Mouse (Mus musculus) stomach, embryonic 15.5 days (tissue): ENCODE measurements at regions not wholly inside any gene's neighbourhood (a gene's known extent, or its start where the extent isn't known, plus 50 kb on each side); places are given as distances from the start of the nearest gene placed in this dataset.

Source experiments
- ATAC-seq: fragments of 200-750 bp; cut with Nextera tagmentation; 2 replicates; pipeline ENCODE4 v1.8.0; 2017; ENCODE audit warnings: low read depth, moderate number of reproducible peaks, moderate TSS enrichment; ENCODE audit not compliant: insufficient read depth, low FRiP score
- H3K27ac ChIP-seq: fragments of 300-500 bp; sonication (generic); 2 replicates; pipeline ENCODE4 v1.5.1; 2015; ENCODE audit warnings: mild to moderate bottlenecking, inconsistent platforms
- H3K27me3 ChIP-seq: fragments of 300-500 bp; sonication (generic); replicated peaks from 2 replicates; pipeline ENCODE4 v1.6.1; 2015; ENCODE audit warnings: inconsistent platforms
- H3K36me3 ChIP-seq: fragments of 300-500 bp; sonication (generic); 2 replicates; pipeline ENCODE4 v1.6.1; 2015; ENCODE audit warnings: inconsistent platforms
- H3K4me1 ChIP-seq: fragments of 300-500 bp; sonication (generic); 2 replicates; pipeline ENCODE4 v1.6.1; 2015; ENCODE audit warnings: inconsistent platforms
- H3K4me2 ChIP-seq: fragments of 300-500 bp; sonication (generic); 2 replicates; pipeline ENCODE4 v1.6.1; 2015; ENCODE audit warnings: mild to moderate bottlenecking, inconsistent platforms
- H3K4me3 ChIP-seq: fragments of 300-500 bp; sonication (generic); replicated peaks from 2 replicates; pipeline ENCODE4 v1.5.1; 2015; ENCODE audit warnings: inconsistent platforms
- H3K9ac ChIP-seq: fragments of 300-500 bp; sonication (generic); 2 replicates; pipeline ENCODE4 v1.6.1; 2015; ENCODE audit warnings: inconsistent platforms
- H3K9me3 ChIP-seq: fragments of 300-500 bp; sonication (generic); 2 replicates; pipeline ENCODE4 v1.6.1; 2016; ENCODE audit warnings: inconsistent platforms
- WGBS: fragments of 180-500 bp; shearing (Covaris S2); methylation state at CpG from one replicate; pipeline ENCODE4 v1.1.7; 2015; 5-methylcytosine and 5-hydroxymethylcytosine counted together

DNA sequence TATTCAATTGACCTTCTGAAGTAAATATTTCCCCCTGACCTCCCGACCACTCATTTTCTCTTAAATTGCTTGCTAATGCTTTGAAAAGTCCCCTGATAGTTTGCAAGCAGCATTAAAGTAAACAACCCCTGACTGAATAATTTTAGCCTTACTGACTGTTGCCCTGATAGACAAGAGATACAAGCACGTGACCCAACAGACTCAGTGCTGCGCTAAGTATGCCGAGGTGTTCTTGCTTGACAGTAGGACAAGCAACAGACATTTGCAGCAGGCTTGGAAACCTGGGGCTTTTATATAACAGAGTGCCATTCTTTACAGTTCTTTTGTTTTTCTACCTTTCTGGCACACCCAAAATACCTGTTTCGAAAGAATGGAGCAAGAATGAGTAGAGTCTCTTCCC, 2779.9 kb upstream of the Gm7489 start:
- Histone ChIP-seq H3K9ac (no peak overlapping the region), H3K4me1 (no peaks in the 10 kb centered on the region), H3K4me3 (no peak overlapping the region), H3K9me3 (no peaks in the 10 kb centered on the region), H3K4me2 (peak overlapping the region; percentile 46), H3K27ac (no peak overlapping the region), H3K36me3 (no peaks in the 10 kb centered on the region), H3K27me3 (no peaks in the 10 kb centered on the region)
- WGBS: 36% methylated on average over 5 of the region's 5 CpGs
- ATAC-seq: no peak

DNA sequence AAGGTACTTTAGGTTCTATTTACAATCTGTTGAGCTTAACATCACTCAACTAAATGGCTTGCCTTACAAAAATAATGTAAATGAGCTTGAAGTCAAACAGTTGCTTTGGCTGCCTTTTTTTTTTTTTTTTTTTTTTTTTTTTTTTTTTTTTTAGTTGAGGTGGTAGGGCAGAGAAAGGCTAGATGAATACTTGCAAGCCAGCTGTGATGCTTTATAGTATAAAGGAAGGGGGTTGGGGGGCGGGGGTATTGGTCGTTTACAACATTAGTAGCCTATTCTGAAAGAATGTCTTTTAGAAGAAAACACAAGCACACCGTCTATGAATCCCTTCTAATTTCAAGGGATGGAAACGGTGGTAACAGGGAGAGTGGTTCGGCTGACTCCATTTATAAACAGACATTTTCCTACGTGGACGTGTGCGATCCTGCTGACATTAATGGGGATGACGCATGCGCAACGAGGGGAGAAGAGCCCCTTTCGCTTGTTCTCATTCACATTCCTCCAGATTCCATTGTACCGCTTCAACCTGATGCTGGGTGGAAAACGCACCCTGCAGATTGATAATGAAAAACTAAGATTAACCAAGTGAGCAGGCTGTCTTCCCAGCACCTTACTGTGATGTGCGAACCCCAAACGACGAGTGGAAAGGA, 2779.2 kb upstream of the Gm7489 start:
- Histone ChIP-seq H3K4me1 (no peaks in the 10 kb centered on the region), H3K27ac (no peak overlapping the region), H3K36me3 (no peaks in the 10 kb centered on the region), H3K9ac (no peak overlapping the region), H3K4me2 (peak overlapping the region; percentile 32), H3K9me3 (no peaks in the 10 kb centered on the region), H3K4me3 (0 out of 2 replicates have a peak overlapping the region, but pooled peaks have one; percentile 6), H3K27me3 (no peaks in the 10 kb centered on the region)
- 38% methylated on average over 17 of the region's 17 CpGs for WGBS
- no peak for ATAC-seq

DNA sequence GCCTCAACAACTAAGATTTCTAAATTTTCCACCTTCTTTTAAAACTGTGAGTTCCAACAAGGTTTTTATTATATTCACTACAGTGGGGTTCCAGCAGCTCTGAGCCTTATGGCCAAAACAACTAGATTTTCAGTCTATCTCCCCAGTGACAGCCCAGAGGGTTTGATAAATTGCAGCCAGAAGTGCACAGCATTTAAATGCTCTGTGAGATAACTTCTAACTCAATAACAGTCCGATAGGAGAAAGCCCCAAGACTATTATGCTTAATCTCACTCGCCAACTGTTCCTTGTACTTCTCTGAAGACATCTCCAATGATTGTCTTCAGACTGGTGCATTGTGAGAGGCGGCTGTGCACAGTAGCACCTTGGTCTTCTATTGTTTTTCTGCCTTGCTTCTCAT, 2774.5 kb upstream of the Gm7489 start:
- H3K9ac ChIP-seq: no peak overlapping the region

DNA sequence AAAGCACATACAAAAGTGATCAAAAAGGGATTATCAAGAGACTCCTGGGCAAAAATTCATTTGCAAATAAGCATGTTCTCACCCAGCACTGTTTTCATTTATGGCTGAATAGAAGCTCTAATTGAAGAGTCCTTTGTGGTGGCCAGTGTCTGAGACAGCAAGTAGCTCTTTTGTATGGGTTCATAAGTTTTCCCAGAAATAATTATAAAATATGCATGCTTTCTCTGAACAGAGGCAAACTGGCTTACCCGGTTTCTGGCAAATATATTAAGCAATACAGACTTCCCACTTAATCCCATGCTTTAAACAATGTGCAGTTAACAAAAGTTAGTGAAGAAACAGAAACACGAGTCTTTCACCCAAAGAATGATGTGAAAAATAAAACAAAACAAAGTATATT, 2758.8 kb upstream of the Gm7489 start:
- ATAC-seq: no peak
- no peaks in the 10 kb centered on the region for H3K4me1 ChIP-seq
- H3K27me3 ChIP-seq: no peaks in the 10 kb centered on the region
- H3K9ac ChIP-seq: no peak overlapping the region
- WGBS: 47% methylated on average over 2 of the region's 2 CpGs
- H3K4me2 ChIP-seq: no peak overlapping the region
- H3K36me3 ChIP-seq: no peaks in the 10 kb centered on the region
- no peak overlapping the region for H3K4me3 ChIP-seq
- H3K9me3 ChIP-seq: no peaks in the 10 kb centered on the region
- no peak overlapping the region for H3K27ac ChIP-seq

More for the DNA sequence above, 2774.5 kb upstream of the Gm7489 start:
- WGBS: 59% methylated on average over 3 of the region's 3 CpGs
- Histone ChIP-seq H3K36me3 (no peaks in the 10 kb centered on the region), H3K27ac (no peak overlapping the region), H3K9me3 (no peaks in the 10 kb centered on the region), H3K4me2 (no peak overlapping the region), H3K4me3 (no peak overlapping the region), H3K27me3 (no peaks in the 10 kb centered on the region), H3K4me1 (no peaks in the 10 kb centered on the region)
- ATAC-seq: no peak

DNA sequence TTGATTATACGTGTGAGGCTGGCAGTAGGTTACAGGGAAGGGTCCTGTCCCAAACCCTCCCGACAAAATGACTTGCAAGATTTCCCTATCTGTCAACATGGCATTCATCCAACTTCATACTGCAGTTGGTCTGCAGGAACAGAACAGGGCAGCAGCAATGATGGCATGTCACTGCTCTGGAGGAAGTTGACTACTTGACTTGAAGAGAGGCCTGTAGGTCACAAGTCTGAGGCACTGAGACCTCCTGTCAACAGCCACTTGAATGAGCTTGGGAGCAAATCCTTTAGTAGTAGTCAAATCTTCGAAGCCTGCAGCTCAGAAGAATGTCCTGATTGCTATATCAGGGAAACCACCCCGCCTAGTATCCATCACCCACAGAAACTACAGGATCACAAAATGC, 2753.7 kb upstream of the Gm7489 start:
- Histone ChIP-seq H3K36me3 (no peaks in the 10 kb centered on the region), H3K27ac (no peak overlapping the region), H3K4me3 (no peak overlapping the region), H3K9ac (no peak overlapping the region), H3K27me3 (no peaks in the 10 kb centered on the region), H3K4me1 (no peaks in the 10 kb centered on the region), H3K4me2 (no peak overlapping the region), H3K9me3 (no peaks in the 10 kb centered on the region)
- WGBS: 63% methylated on average over 4 of the region's 4 CpGs
- no peak for ATAC-seq

DNA sequence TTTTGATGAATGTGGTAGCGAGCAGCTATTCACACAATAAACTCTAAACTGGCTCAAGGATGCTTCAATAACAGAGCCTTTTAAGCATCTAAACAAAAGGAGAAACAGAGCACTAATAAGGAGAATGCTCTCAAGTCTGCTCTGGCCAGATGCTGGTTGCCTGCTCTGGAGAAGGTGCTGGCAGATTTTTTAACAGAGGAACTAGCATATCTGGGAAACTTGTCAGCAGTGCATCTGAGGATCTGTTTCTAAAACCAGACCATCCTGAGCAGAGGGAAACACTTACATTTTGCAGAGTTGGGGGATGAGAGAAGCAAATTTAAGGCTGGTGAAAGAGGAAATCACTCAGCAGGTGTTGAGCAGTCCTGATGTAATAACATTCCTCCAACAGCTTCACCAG, 2748.6 kb upstream of the Gm7489 start:
- Histone ChIP-seq H3K27ac (no peak overlapping the region), H3K9me3 (no peaks in the 10 kb centered on the region), H3K27me3 (no peaks in the 10 kb centered on the region), H3K9ac (no peak overlapping the region), H3K4me1 (no peaks in the 10 kb centered on the region), H3K36me3 (no peaks in the 10 kb centered on the region), H3K4me3 (no peak overlapping the region), H3K4me2 (no peak overlapping the region)
- 67% methylated on average over 1 of the region's 1 CpGs for WGBS
- ATAC-seq: no peak

DNA sequence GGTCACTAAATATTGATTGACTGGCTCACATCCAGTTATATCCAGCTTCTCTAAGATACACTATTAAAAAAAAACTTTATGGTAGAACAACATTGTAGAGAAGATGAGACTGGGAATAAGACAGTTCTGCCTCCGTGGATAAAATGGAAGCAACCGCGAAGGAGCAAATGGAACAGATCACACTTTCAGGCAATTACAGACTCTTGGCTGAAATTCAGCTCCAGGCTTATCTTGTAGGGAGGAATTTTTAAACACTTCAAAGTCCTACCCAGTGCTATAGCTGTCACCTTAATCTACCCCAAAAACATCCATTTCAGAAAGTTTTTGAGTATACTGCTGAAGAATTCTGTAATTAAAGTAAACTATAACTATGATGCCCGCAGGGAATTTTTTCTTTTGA, 2745.2 kb upstream of the Gm7489 start:
- H3K4me2 ChIP-seq: no peak overlapping the region
- H3K27me3 ChIP-seq: no peaks in the 10 kb centered on the region
- H3K36me3 ChIP-seq: no peaks in the 10 kb centered on the region
- H3K4me1 ChIP-seq: no peaks in the 10 kb centered on the region
- H3K4me3 ChIP-seq: no peak overlapping the region
- H3K9me3 ChIP-seq: no peaks in the 10 kb centered on the region
- ATAC-seq: no peak
- no peak overlapping the region for H3K27ac ChIP-seq
- H3K9ac ChIP-seq: no peak overlapping the region
- 36% methylated on average over 4 of the region's 4 CpGs for WGBS

DNA sequence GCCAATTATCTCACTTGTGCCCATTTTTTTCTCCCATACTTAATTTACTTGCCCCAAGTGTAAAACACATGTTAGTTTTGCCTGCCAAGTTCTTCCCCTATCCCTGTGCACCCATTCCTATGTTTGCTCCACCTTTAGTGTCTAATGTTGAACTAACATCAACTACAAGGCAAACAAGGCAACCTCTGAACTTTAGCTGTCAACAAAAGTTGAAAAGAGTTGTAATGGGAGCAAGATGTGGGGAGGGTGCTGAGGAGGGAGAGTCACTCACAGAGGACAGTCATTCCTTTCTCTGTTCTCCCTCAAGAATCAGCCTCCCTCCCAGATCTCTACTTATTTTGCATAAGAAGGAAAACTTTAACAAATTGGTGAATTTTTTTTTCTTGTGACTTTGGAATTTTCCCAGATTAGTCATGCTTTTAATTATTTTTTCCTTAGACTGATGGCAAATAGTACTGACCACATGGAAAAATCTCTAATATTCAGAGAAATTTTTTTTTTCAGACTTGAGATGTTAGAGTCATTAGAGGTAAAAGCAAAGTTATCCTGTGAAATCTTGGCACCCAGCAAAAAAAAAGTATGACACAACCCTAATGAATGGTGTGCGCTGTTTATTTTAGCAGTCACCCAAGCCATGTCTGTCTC, 2710.6 kb upstream of the Gm7489 start:
- H3K4me1 ChIP-seq: no peaks in the 10 kb centered on the region
- no peaks in the 10 kb centered on the region for H3K27me3 ChIP-seq
- no peak overlapping the region for H3K9ac ChIP-seq
- H3K4me3 ChIP-seq: no peak overlapping the region
- H3K4me2 ChIP-seq: no peak overlapping the region
- no peaks in the 10 kb centered on the region for H3K9me3 ChIP-seq
- no peak for ATAC-seq
- no peaks in the 10 kb centered on the region for H3K36me3 ChIP-seq
- WGBS: 97% methylated on average over 1 of the region's 1 CpGs
- no peak overlapping the region for H3K27ac ChIP-seq

DNA sequence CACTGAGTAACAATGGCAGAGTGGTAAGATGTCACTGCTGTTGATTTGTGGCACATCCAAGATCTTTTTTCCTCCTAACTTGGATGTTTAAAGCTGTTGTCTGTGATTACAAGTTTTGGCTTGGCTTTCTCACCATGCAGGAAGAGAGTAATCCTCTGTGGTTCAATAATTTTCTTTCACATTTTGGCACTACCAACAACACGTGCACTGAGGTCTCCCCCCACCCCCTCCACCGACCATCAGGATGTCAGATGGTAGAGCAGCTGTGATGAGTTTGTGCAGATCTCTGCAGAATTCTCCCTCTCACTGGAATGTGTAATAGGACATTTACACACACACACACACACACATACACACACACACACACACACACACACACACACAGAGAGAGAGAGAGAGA, 2708.2 kb upstream of the Gm7489 start:
- Histone ChIP-seq H3K27me3 (no peaks in the 10 kb centered on the region), H3K36me3 (no peaks in the 10 kb centered on the region), H3K4me3 (no peak overlapping the region), H3K4me1 (no peaks in the 10 kb centered on the region), H3K9me3 (no peaks in the 10 kb centered on the region), H3K27ac (no peak overlapping the region), H3K9ac (no peak overlapping the region), H3K4me2 (no peak overlapping the region)
- ATAC-seq: no peak
- 50% methylated on average over 2 of the region's 2 CpGs for WGBS

DNA sequence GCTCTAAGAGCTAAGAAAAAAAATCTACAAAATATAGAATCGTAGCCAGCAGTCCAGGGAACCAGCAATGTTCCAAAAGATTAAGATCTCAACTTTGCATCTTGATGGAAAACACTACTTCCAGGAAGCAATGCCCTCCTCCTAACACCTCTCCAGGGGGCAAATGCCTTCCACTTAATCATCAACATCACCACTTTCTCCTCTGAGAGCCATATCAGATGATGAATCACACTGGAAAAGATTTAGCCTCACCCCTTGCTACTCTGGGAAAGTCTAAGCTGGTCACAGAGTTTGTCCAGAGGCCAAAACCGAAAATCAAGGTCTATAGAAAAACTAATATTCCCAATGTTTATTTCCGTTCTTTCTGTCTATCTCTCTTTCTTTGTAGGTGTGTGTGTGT, 2695.6 kb upstream of the Gm7489 start:
- Histone ChIP-seq H3K9me3 (no peaks in the 10 kb centered on the region), H3K4me3 (no peak overlapping the region), H3K9ac (no peak overlapping the region), H3K4me1 (no peaks in the 10 kb centered on the region), H3K4me2 (no peak overlapping the region), H3K27ac (no peak overlapping the region), H3K36me3 (no peaks in the 10 kb centered on the region), H3K27me3 (no peaks in the 10 kb centered on the region)
- no peak for ATAC-seq
- 72% methylated on average over 3 of the region's 3 CpGs for WGBS

DNA sequence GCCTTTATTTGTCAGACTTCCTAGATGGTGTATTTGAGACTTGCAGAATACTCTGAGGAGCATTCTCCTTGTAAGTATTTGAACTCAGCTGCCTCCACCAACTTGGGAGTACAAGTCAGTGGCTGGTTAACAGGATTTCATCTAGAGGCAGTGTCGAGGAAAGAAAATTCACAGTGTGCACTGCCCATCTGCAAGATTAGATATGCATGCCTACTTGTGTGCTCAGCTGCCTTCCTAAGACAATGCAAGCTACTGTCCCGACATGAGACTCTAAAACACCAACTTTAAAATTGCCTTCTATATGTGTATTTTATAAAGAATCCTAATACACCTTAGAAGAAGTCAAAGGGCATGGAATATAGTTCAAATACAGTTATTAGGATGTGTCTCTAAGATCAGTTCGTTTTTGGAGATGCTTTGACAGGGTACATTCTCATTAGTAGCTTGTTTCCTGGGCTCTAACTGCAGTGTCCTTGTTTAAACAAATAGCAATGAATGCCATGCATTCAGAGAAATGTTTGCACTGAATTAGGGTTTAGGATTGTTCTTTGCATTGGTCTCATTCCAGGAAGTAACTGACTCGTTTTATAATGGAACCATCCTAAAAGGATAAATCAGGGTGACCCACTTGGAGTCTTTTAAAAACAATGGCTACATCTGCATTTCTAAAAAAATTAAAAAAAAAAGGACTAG, 2687.1 kb upstream of the Gm7489 start:
- H3K27me3 ChIP-seq: no peaks in the 10 kb centered on the region
- ATAC-seq: no peak
- WGBS: 32% methylated on average over 4 of the region's 4 CpGs
- H3K27ac ChIP-seq: no peak overlapping the region
- no peaks in the 10 kb centered on the region for H3K36me3 ChIP-seq
- no peaks in the 10 kb centered on the region for H3K9me3 ChIP-seq
- no peak overlapping the region for H3K9ac ChIP-seq
- no peak overlapping the region for H3K4me3 ChIP-seq
- H3K4me1 ChIP-seq: no peaks in the 10 kb centered on the region
- no peak overlapping the region for H3K4me2 ChIP-seq

DNA sequence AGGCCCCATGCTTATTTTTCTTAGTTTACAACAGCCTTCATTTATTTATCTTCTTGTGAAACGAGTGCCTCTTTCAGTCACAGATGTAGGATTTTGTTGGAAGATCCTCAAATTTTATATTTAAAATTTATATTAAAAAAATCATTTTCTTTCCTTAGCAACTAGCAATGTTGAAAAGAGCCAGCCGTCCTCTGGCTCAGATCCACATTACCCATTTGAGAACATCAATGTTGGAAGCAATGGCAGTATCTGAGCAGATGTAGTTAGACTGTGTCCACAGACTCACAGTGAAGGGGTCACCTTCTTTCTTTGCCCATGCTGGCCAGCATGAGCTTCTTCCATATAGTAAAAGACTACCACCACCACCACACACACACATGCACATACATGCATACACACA, 2681.4 kb upstream of the Gm7489 start:
- H3K36me3 ChIP-seq: no peaks in the 10 kb centered on the region
- H3K9me3 ChIP-seq: no peaks in the 10 kb centered on the region
- no peak overlapping the region for H3K9ac ChIP-seq
- H3K27ac ChIP-seq: no peak overlapping the region
- no peaks in the 10 kb centered on the region for H3K4me1 ChIP-seq
- ATAC-seq: no peak
- no peak overlapping the region for H3K4me2 ChIP-seq
- H3K27me3 ChIP-seq: no peaks in the 10 kb centered on the region
- H3K4me3 ChIP-seq: no peak overlapping the region
- whole genome bisulfite sequencing: 53% methylated on average over 2 of the region's 2 CpGs
